Mouse (Mus musculus) lung, adult 2 months (tissue): ENCODE measurements around the gene Setd4.

Source experiments
- CTCF ChIP-seq: fragments of 200-500 bp; IDR thresholded peaks from 2 replicates; pipeline ENCODE4 v1.5.1; 2011; ENCODE audit warnings: mild to moderate bottlenecking, low read length, control low read depth; ENCODE audit not compliant: insufficient read depth
- POLR2A ChIP-seq: fragments of 200-500 bp; IDR thresholded peaks from 2 replicates; pipeline ENCODE4 v1.6.1; 2011; ENCODE audit warnings: low read depth, mild to moderate bottlenecking, control low read depth, low read length, borderline replicate concordance; ENCODE audit errors: extremely low read depth

- TF ChIP-seq CTCF (peak; percentile 25; the same call in 1 of the 2 replicates), POLR2A (no peak)
These were observed 60.2 kb downstream of the Setd4 start for GRCm38 (mm10) chr16:93543704-93544103.
